Mouse (Mus musculus) forelimb bud, embryonic 11.5 days (tissue): ENCODE measurements around the gene Gnrhr.

ENCODE experiments used
- DNase-seq: peaks from one replicate; pipeline ENCODE4 v3.0.0-alpha.2; 2012; ENCODE audit warnings: low read depth, low spot score

Gene Gnrhr

DNA sequence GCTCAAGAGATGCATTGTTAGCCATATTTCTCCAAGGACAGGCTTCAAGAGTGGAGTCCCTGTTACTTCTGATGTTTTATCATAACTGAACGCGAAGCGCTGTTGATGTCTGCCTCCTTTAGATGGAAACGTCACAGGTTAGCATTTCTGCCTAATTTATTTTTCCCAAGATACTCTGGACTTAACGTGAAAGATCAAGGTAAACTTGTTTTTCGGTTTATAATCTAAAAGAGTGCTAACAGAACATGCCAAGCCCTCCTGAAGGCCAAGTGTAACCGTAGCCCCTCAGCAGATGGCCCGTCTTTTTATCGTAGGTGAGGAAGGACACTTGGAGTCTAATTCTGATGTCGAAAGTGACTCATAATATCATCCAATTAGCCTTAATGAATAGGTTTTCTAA is at the start of gene Gnrhr:
TSS of gene Gnrhr (minus strand) at position 101 of the 400 bp plus-strand sequence.
- DNase-seq: no peak

DNA sequence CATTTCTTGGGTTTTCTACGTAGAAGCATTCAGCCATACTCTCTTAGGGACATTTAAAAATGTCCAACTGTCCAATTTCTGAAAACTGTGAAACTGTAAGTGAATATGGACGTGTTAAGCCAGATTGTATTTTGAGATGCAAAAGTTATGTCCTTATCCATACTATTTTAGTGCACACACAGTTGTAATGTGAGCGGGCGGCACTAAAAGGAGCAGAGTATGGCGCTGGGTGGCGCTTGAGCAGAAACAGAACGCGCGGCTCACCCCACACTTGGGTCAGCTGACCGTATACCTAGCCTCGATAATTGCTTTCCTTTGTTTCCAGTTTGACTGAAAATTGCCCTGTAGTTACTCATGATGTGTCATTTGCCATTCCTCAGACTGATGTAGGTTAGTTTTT is 48.9 kb upstream of the Gnrhr start:
- DNase-seq: no peak

DNA sequence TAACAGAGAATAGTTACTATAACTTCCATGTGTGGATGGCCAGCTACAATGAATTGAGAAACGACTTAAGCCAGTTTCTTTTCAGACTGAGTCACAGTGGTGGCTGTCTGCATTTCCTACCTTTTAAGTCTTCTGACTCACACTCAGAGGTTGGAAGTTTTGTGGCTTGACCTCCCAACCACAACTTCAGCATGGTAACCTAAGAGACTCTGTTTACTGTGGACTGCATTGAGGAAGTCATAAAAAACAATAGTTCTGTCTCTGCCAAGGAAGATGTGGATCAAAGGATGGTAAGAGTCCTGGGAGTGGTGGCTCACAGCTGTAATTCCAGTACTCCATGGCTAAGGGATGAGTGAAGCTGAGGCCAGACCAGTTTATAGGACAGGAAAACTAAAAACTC is 47.2 kb upstream of the Gnrhr start:
- no peak for DNase-seq

DNA sequence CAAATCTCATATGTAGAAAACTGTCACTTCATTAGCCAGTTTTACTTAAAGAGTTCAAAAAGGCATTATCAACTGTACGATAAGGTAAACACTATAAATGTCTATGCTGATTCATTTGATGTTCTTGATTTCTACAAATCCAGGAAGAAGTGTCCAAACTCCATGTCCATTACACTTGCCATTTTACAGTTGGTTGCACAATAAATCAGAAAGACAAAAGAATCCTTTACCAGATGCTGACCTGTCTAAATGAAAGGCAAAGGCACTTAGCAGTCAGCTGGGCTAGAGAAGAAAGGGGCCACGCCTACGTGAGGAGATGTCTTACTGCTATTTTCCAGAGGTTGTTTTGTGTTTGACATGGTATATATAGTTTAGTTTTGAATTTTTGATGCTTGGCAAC is 46.6 kb upstream of the Gnrhr start:
- DNase-seq: no peak

- no peak for DNase-seq
Observed at GRCm38 (mm10) chr5:86227156-86227853, 29.6 kb upstream of the Gnrhr start.

DNA sequence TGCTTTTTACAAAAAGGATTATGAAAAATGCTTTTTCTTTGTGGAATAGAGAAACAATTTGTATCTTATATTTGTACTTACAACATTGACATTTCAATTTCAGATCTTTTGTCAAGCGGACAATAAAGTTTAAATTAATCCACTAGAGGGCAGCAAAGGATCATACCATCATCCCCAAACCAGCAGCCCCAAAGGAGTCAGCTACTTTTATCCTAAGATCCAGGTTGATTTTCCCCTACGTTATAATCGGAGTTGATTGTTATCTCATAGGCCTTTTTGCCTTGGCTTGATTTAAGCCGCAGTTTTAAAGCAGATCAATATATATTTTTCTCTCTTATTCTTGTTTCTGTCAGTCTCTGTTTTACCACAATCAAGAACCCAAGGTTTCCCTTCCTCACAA is 6.3 kb downstream of the Gnrhr start:
- DNase-seq: peak; percentile 57

DNA sequence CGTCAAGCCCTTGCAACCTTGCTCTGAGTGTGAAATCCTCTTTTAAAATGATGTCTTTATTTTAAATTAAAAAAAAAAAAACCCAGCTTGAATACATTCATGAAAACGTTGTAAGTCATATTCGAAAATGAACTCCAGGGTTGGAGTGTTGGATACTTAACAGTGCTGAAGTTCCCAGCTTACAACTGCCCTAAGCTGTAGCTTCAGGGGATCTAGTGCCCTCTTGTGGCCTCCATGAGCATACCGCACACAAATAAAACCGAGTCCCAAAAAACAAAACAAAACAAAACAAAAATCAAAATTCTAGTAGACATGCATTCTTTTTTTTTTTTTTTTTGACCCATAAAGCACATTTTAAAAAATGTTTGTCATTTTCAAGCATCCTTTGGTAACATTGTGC is 6.9 kb downstream of the Gnrhr start:
- DNase-seq: peak; percentile 43

DNA sequence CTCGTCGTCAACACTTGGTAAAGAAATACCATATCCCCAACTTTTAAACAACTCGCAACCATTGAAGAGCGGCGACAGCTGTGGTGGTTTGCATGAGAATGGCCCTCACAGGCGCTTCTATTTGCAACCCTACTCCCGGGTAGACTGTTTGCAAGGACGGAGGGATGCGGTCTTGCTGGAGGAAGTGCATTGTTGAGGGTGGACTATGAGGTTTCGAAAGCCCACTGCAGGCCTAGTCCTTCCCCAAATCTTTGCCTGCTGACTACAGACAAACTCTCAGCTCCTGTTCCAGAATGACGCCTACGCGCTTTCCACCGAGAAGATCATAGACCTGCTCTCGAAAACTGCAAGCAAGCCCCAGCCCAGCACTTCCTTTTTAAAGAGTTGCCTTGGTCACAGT is 7.4 kb downstream of the Gnrhr start:
- no peak for DNase-seq

GRCm38 (mm10) chr5:86187441-86187840 is 10.3 kb downstream of the Gnrhr start:
- no peak for DNase-seq

- DNase-seq: no peak
Observed at GRCm38 (mm10) chr5:86173778-86174177, 23.9 kb downstream of the Gnrhr start.

DNA sequence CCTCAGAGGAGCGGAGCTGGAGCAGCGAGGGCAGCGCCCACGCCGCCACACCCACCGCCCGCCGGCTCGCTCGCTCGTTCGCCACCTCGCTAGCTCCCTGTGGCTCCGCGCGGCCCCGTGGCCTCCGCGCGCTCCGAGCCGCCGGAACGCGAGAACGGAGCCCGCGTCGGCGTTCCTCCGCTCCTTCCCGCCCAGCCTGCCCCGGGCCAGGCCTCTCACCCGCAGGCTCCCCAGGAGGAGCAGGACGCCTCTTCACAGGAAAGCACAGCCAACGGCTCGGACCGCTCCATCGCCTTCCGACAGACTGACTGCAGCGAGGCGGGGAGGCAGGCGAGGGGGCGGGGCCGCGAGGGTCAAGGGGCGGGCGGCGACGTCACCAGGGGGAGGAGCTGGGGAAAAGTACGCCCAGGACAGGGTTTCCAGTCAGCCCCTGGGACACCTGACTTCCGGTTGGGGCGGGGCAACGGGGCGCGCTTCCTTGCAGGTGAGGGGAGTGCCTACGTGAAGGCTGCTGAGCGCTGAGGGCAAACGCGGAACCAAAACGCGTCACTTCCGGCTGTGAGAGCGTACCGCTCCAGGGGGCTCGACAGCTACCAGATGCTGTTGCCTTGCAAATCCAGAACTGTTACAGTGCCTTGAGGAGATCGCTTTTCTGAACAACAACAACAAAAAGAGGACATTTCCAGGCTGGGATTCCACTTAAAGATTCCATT is 25.1 kb downstream of the Gnrhr start, which contains the start of gene Uba6:
TSS of gene Uba6 (minus strand) at position 355 of the 713 bp plus-strand sequence.
- DNase-seq: peak; percentile 98

GRCm38 (mm10) chr5:86172088-86172448 is 25.6 kb downstream of the Gnrhr start:
- DNase-seq: no peak
